Mouse (Mus musculus) testis, adult 2 months (tissue): ENCODE measurements around the gene Lmod2. TPM values are rescaled to one million over a fixed set of nuclear protein-coding genes. Genes with fewer than 3 reads are reported as not detected.

Experiments used
- H3K27ac ChIP-seq: fragments of 200-500 bp; 2 replicates; pipeline ENCODE4 v1.5.1; 2012; ENCODE audit warnings: low read depth, low read length; ENCODE audit not compliant: control insufficient read depth, insufficient read depth
- H3K27me3 ChIP-seq: fragments of 200-500 bp; 2 replicates; pipeline ENCODE4 v1.6.1; 2012; ENCODE audit warnings: mild to moderate bottlenecking, low read length, moderate library complexity; ENCODE audit not compliant: control insufficient read depth, insufficient read depth
- H3K36me3 ChIP-seq: fragments of 200-500 bp; 2 replicates; pipeline ENCODE4 v1.6.1; 2012; ENCODE audit warnings: mild to moderate bottlenecking, low read length; ENCODE audit not compliant: control insufficient read depth, insufficient read depth
- H3K4me1 ChIP-seq: fragments of 200-500 bp; 2 replicates; pipeline ENCODE4 v1.6.1; 2012; ENCODE audit warnings: low read length; ENCODE audit not compliant: control insufficient read depth, insufficient read depth
- H3K4me3 ChIP-seq: fragments of 200-500 bp; 2 replicates; pipeline ENCODE4 v1.5.1; 2012; ENCODE audit warnings: low read depth, mild to moderate bottlenecking, low read length, moderate library complexity, mixed read lengths; ENCODE audit not compliant: control insufficient read depth
- CTCF ChIP-seq: fragments of 200-500 bp; IDR thresholded peaks from 2 replicates; pipeline ENCODE4 v1.5.1; 2012; ENCODE audit warnings: low read depth, mild to moderate bottlenecking, inconsistent platforms, low read length, moderate library complexity; ENCODE audit not compliant: control insufficient read depth, insufficient read depth, insufficient replicate concordance
- POLR2A ChIP-seq: fragments of 200-500 bp; IDR thresholded peaks from 2 replicates; pipeline ENCODE4 v1.6.1; 2012; ENCODE audit warnings: low read depth, mild to moderate bottlenecking, inconsistent platforms, low read length, moderate library complexity; ENCODE audit not compliant: control insufficient read depth
- polyA plus RNA-seq: library from polyadenylated mRNA; depleted of rRNA; stranded (reverse); fragments of >200 nt; gene quantifications from 2 replicates; pipeline ENCODE4 v1.2.3, GENCODE M21; 2012

Gene Lmod2
- polyA plus RNA-seq, 1 experiment, result not detected

DNA sequence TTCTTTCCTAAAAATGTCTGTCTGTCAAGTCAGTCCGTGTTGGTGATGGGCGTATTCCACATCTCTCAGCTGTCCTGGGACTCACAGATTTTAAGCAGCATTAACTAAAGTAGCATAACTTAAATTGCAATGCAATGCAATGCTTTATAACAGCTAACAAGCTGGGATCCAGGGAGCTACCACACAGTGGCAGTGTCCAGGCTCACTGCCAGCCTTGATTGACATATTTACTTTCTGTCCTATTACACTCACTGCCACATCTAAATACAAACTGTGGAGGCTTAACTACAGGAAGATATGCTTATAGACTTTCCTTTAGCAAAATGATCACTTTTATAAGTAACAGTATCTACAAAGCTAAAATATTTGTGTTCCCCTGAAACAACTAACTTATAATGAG, 38.3 kb downstream of the Lmod2 start:
- H3K27me3 ChIP-seq, result no peaks in the 10 kb centered on the region
- no peaks in the 10 kb centered on the region for H3K4me1 ChIP-seq
- H3K27ac ChIP-seq, result no peak overlapping the region
- H3K4me3 ChIP-seq, result no peak overlapping the region
- H3K36me3 ChIP-seq, result no peaks in the 10 kb centered on the region
- TF ChIP-seq CTCF, result no peak
- no peak for TF ChIP-seq POLR2A

DNA sequence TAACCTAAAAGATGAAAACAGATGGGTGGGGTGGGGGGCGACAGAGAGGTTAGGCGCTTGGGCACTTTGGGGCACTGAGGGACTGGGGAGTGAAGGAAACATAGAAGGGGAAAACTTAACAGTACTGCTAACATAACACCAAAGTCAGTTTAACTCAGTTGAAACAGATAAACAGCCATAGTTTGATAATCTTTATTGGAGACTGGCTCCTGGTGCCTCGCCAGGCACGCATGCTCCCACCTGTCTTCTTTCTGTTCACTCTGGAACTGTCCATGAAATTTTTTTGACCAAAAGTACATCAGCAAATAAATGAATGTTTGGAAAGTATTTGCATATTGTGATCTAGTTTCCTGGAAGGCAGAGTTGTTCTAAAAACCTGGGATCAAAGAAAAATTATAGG, 43.7 kb downstream of the Lmod2 start:
- Histone ChIP-seq H3K4me1 (no peaks in the 10 kb centered on the region), H3K4me3 (no peak overlapping the region), H3K27me3 (no peaks in the 10 kb centered on the region), H3K27ac (no peak overlapping the region), H3K36me3 (no peaks in the 10 kb centered on the region)
- no peak for TF ChIP-seq POLR2A
- TF ChIP-seq CTCF, result no peak

GRCm38 (mm10) chr6:24642161-24642560, 44.6 kb downstream of the Lmod2 start:
- no peaks in the 10 kb centered on the region for H3K4me1 ChIP-seq
- H3K36me3 ChIP-seq, result no peaks in the 10 kb centered on the region
- H3K27ac ChIP-seq, result no peak overlapping the region
- no peak overlapping the region for H3K4me3 ChIP-seq
- no peaks in the 10 kb centered on the region for H3K27me3 ChIP-seq
- TF ChIP-seq POLR2A, result no peak

DNA sequence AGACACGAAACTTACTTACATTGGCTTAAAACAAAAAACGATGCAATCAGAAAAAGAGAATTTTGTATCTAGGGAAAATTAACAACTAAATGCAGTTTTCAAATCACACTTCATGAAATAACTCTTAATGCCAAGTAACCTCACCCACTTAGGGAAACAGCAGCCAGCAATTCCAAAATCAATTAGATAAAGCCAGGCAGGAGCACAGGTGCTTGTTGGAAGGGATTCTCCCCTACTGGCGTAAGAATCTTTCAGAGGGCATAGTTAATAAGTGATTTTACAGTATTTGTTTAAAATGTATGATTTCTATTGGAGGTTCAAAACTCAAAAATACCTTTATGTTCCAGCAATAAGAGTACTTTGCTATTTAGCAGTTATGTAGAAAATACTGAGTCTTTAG, 45.4 kb downstream of the Lmod2 start:
- Histone ChIP-seq H3K36me3 (no peaks in the 10 kb centered on the region), H3K4me3 (no peak overlapping the region), H3K27ac (no peak overlapping the region), H3K27me3 (no peaks in the 10 kb centered on the region), H3K4me1 (no peaks in the 10 kb centered on the region)
- no peak for TF ChIP-seq POLR2A
- TF ChIP-seq CTCF, result no peak

- H3K4me3 ChIP-seq, result no peak overlapping the region
Observed at GRCm38 (mm10) chr6:24645346-24646053, 47.9 kb downstream of the Lmod2 start.

DNA sequence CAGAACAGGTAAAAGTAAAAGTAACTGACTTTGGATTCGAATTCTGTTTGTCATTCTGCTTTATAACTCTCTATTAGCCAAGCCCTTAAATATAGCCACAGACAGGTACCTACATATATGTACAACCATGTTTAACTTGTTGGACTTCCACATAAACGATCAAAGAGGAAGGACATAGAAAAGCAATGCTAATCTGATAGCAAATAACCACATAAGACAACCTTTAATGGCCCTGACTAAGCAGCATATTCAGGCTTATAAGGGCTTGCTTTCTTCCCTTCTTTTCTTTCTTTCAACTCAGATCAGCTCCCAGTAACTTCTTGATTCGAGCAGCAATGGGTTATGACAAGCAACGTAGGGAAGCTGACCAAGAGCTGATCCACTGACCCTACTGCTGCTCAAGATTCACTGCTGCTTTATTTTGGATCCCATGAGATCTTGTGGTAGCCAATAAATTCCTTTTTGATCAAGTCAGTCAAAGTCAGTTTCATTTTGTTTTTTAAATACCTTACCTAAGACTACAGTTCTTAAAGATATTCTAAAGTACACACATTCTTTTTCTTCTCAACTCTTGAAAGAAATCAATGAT, 49.6 kb downstream of the Lmod2 start:
- H3K4me1 ChIP-seq, result no peaks in the 10 kb centered on the region
- no peaks in the 10 kb centered on the region for H3K27me3 ChIP-seq
- no peak for TF ChIP-seq POLR2A
- no peak for TF ChIP-seq CTCF
- H3K36me3 ChIP-seq, result no peaks in the 10 kb centered on the region
- H3K27ac ChIP-seq, result no peak overlapping the region
- H3K4me3 ChIP-seq, result no peak overlapping the region

More at GRCm38 (mm10) chr6:24645346-24646053, 47.9 kb downstream of the Lmod2 start:
- no peaks in the 10 kb centered on the region for H3K27me3 ChIP-seq
- H3K4me1 ChIP-seq, result no peaks in the 10 kb centered on the region
- H3K36me3 ChIP-seq, result no peaks in the 10 kb centered on the region
- no peak for TF ChIP-seq POLR2A
- no peak for TF ChIP-seq CTCF
- H3K27ac ChIP-seq, result no peak overlapping the region

GRCm38 (mm10) chr6:24648403-24648802, 50.8 kb downstream of the Lmod2 start:
- TF ChIP-seq CTCF (no peak), POLR2A (no peak)
- Histone ChIP-seq H3K4me1 (no peaks in the 10 kb centered on the region), H3K27me3 (no peaks in the 10 kb centered on the region), H3K4me3 (no peak overlapping the region), H3K36me3 (no peaks in the 10 kb centered on the region), H3K27ac (no peak overlapping the region)

- Histone ChIP-seq H3K4me3 (no peak overlapping the region), H3K4me1 (no peaks in the 10 kb centered on the region; the same call in 1 of the 2 replicates), H3K27ac (no peak overlapping the region), H3K27me3 (no peaks in the 10 kb centered on the region), H3K36me3 (no peaks in the 10 kb centered on the region)
- TF ChIP-seq CTCF (no peak), POLR2A (no peak)
Observed at GRCm38 (mm10) chr6:24650719-24651118, 53.2 kb downstream of the Lmod2 start.
